Mouse (Mus musculus) layer of hippocampus, postnatal 36 days (tissue): ENCODE data around the gene Crispld2. TPM values are rescaled to one million over a fixed set of nuclear protein-coding genes. Genes with fewer than 3 reads are reported as not detected.
A peak's percentile ranks its signal among the peaks of the same experiment; 100 is the strongest.

Experiments used
- DNase-seq, 2 experiments: peaks; one replicate each; pipeline ENCODE4 v3.0.0; 2022
- total RNA-seq, 2 experiments: library from RNA; stranded (reverse); gene quantifications; 2 replicates each; pipeline ENCODE4 v1.2.3; 2021

Crispld2 gene
- total RNA-seq, 2 experiments from 2014 or later = 1.6 to 2.0 TPM

DNA sequence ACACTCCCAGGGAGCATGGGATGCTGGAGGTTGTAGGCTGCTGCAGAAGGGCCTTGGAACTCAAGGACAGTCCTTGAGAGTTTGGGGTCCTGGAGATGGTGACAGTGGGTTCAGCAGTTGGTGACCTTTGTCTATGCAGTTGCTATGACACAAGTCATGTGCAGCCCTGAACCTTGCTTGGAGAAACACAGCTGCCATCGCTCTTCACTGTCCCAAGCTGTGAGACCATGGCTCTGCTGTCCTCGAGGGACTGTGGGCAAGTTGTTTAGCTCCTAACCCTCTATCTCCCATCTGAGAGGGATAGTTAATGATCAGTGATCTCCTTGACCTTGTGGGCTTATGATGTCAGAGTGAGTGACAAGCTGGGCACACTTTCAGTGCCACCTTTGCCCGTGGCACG is 44.3 kb downstream of the Crispld2 start:
- DNase-seq = no peak

DNA sequence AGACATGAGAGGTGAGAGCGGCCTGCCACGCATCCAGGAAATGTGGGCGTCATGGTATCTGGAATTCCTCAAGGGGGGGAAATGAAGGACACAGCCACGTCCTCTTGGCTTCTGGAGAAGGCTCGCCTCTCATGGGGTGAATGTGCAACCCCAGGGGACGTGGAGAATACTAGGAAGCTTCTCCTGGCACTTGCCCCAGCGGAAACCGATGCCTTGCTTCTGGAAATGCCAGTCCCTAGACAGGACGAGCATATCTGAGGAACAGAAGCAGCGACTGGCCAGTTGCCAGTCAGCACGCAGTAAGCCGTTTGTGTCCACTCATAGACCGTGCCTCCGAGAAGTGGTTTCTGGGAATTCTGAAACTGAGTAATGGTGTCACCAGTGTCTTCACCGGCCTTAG is 45.0 kb downstream of the Crispld2 start:
- DNase-seq = no peak

DNA sequence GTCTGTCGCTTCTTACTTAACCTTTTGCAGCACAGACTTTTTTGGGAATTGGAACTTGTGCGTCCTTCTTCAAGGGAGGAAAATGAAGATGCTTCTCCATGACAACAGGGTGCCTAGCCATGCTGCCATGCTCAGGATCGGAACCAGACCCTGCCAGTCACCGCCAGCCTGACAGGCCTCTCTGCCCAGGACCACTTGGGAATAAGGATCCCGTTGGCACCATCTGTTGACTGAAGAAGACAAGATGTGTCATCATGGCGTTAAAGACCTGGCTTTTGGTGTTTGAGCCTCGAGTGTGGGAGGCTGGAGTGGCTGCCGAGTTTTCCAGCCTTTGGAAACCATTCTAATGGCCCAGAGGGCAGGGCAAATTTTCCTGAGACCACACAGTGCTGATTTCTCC is 45.4 kb downstream of the Crispld2 start:
- DNase-seq = no peak

DNA sequence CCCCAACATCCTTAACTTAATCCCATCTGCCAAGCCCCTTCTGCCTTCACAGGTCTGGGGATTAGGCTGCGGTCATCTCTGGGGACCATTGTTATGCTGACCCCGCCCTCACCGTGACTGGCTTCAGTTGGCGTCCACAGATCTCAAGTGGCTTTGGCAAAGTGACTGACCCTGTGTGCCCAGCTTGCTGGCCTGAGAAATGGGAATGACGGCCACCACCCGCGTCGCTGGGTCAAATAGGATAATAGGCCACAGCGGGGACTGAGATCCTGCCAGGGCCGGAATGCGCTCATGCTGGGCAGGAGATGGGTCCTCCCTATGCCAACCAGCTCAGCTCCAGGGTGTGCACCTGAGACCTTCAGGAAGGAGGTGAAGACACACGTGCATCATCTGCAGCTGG is 46.5 kb downstream of the Crispld2 start:
- no peak for DNase-seq

DNA sequence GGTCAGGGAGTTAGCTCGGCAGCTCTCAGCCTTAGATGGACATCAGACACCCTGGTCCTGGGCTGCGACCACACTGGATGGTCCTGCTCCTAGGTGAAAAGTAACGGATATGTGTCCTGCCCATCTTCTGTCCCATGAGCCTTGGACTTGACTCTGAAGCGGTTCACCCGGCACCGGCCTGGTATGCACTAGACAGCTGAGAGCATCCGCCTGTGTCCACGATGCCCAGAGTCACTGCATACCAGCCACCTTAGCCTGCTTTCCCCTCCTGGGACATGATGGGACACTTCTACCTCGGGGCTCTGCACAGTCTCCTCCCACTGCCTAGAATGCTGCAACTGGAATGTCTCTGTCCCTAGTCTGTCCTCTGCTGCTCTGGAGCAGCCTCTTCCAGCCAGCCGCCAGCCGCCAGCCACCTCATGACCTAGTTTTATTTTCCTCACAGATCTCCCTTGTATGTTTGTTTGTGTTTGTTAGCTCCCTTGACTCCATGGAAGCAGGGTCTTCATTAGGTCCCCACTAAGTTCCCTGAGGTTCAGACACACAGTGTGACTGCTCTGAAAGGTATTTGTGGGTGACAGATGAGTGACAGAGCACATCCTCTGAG is 47.2 kb downstream of the Crispld2 start:
- DNase-seq = no peak

DNA sequence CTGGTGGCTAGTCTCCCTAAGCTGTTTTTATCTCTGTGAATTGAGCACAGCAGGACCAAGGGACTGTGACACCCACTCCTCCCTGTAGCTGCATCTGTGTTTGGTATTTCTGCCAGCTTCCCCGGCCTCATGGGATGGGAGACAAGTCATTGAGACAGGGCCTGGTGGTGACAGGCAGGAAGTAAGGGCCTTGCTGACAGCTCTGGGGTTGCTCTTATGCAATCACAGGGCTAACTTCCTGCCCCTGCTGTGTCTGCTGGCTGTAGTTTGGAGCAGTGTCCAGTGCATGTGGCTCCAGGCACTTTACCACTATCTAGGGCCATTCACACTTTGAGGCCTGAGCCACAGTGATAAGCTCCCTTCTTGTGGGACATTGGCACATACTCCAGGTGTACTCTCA is 48.6 kb downstream of the Crispld2 start:
- peak; percentile 35 to 38 for DNase-seq

DNA sequence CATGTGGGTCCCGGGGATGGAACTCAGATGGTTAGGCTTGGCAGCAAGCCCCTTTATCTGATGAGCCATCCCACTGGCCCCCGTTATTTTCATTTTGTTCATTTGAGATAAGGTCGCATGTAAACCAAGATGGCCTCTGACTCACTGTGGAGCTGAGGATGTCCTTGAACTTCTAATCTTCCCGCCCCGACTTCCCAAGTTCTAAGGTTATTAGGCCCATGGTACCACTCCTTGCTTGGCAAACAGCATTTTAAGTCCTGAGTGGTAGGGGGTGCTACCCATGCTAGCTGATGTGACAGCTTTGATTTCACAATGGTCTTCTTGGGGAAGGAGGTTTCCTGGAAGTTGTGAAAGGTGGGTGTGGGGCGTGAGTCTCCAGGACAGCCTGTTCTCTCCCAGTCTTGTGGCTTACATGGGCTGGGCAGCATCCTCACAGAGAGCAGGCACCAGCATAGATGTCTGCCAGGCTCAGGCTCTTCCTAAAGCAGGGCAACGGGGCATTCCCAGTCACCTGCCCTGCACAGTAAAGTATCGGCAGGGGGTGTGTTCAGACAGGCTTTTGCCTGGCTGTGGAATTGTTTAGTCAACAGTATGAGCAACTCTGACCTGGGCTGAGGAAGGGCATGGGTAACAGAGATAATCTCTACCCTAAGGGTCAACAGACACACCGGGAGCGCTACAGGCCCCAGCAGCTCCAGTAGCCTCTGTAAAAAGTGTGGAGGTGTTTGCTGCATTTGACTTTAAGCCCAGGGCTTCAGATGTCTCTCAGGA is 50.5 kb downstream of the Crispld2 start:
- no peak for DNase-seq

DNA sequence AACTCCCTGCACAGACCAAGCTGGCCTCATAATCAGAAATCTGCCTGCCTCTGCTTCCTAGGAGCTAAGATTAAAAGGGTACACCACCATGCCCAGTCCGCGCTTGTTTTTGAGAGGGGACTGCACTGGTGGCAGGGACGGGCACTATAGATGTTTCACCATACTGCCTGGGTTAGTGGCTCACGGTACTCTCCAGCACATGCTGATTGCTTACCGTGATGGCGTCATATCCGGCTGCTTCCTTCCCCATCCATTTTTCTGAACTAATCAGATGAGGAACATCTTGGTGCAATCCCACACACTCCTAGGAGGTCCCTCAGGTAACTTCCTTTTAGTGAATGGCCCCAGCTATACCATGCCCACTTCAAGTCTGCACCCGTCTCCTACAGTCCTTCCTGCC is 52.7 kb downstream of the Crispld2 start:
- no peak for DNase-seq

DNA sequence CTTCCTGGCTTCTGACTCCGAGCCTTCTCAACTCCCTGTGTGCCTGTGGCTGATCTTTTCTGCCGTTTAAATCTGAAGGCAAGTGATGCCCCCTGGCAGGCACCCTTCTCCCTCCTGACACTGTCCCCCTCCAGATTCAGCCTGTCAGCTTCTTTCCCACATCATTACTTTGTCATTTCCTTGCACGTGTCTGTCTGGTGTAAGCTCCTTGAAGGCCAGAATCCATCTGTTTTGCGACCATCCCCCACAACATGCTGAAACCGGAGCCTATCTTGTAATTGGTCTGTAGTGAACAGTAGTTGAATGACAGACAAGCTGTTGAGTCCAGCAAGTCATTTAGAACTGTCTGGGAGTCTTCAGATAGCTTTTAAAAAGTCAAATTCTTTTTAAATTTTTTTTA is 53.2 kb downstream of the Crispld2 start:
- no peak for DNase-seq

DNA sequence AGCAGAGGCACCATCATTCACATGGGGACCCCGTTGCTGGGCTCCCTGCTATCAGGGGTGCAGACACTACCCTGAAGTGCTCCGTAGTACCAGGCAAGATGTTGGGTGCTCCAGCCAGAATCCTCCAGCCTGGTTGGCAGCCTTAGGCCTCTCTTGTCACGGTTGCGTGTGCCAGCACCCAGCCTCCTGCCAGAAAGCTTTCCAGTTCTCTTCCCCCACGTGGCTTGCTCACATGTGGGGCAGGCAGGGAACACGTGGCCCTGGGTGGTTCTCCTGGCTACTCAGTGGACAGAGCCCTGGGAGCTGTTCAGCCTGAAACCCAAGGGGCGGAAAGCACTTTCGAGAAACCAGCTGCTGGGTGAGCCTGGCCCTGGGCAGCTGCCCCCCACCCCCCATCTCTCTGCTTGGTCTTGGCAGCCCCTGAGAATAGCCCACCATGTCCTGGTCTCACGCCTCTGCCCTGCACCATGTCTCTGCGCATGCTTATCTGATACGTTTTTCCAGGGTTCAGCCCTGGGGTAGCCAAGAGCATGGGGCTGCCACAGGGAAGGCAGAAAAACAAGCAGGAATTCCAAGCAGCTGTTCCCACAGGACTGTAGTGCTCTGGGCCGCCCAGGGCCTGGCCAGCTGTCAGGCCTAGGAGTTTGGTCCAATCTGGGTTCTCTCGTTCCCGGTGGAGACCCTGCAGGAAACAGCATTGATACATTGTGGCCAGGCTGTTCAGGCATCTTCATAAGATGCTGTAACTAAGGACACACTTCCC is 54.2 kb downstream of the Crispld2 start:
- DNase-seq = peak; percentile 81 to 84

DNA sequence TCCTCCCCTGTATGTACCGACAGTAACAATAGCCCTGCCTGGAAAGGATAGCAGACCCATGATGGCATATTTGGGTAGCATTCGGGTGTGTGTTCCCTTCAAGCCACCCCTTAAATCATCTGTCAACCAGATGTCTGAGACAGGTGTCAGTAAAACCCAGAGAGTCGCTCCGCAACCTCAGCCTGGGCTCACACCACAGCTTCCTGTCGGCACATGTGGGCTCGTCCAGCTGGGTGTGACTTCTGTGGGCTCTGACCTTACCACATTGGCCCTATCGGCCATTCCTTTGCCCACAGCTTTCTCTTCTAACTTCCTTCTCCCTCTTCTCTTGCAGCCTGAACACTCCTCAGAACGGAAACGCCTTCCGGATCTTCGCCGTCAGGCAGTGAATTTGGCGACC is 57.7 kb downstream of the Crispld2 start:
- DNase-seq = no peak

DNA sequence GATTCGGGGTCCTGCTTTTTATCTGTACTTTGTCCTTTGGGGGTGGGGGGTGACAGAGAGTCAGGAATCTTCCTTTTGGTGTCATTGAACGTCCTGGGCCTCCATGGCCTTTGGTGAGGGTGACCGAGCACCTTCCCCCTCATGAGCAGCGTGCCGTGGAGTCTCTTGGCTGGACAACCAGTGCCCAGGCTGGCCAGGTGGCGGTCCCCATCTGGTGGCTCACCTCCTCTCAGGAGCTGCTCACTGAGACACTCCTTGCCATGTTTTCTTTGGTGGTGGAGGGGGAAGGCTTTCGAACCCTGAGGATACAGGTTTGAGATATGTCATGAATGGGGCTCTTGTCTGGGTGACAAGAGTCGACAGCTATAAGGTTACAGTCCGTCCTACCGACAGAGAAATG is 58.1 kb downstream of the Crispld2 start:
- no peak for DNase-seq

DNA sequence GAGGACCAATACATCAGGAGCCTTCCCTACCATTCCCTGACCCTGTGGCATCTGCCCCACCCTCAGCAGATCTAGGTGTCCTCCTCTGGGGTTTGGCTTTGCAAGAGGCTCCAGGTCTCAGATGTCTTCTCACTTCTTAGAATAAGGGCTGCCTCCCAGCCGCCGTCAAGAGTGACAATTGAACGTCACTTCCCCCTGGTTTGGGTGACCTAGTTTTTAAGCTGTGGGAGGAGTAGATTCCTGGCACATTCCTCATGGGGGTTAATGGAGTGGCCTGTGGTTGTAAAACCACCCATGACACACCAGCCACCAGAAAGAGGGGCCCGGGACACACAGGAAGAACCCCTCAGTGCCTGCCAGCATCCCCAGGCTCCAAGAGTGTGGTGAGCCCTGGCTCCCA is 58.8 kb downstream of the Crispld2 start:
- DNase-seq = no peak

DNA sequence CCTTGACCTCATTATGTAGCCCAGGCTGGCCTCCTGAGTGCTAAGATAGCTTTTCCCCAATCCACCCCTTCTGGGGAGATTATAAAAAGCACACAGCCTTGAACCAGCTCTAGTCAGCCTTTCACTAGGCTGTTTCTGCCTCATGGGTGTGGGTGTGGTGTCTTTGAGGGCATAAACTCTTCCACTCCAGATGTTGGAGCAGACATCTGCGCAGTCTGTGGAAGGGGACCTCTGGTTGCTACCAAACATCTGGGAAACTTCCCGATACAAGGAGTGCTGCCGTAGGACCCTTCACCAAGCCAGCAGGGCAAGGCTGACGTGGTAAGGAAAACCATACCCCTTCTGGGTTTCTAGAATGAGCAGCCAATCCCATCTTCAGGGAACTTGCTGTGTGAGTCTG is 59.7 kb downstream of the Crispld2 start:
- no peak for DNase-seq

DNA sequence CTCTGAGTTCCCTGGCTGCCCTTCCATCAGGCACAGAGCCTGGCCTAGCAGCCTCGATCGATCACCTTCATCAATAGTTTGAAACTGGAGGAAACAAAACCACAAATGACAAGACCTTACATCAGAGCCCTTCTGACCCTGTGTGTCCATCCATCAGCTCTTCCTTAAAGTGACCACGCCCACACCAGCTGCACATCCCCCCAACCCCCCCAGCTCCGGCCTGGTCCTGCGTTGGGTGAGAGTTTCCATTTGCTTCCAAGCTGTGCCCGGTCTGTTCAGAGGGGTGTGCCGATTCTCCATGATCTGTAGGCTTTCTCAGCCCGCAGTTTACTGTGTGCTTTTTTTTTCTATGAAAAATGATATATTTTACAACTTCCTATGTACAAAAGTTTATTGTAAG is 60.1 kb downstream of the Crispld2 start:
- no peak for DNase-seq

DNA sequence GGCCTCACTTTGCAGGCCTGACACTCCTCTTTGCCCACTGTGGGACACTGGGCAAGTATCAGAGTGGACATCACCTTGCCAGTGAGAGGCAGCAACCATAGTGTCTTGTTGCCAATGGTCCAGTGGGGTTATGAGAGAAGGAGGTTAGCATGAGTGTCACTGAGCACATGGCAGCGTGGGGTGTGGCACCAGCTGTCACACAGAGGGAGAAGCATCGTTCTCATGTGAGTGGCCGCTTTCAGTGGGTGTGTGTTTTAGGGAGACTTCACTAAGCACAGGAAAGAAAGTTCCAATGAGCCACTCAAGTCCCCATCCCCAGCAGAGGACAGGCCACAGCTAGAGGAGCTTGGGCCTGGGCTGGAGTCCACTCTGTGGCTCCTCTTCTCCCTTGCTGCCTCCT is 62.6 kb downstream of the Crispld2 start:
- DNase-seq = no peak

DNA sequence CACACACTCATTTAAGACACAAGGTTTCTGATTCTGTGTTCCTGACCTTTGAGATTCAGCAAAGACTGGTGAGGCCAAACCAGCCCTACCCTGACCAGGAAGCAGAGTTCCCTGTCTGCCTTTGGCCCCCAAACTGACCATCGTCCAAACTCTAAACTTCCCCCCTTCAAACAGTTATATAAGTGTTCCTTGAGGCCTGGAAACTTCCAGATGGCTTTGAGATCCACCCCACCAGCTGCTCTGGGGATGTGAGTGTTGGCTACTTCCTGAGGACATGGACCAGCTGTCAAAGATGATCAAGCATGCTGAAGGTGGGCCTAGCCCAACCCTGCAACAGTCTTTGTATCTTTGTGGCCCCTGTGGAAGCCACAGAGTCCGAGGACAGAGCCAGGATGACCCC is 64.8 kb downstream of the Crispld2 start:
- no peak for DNase-seq

DNA sequence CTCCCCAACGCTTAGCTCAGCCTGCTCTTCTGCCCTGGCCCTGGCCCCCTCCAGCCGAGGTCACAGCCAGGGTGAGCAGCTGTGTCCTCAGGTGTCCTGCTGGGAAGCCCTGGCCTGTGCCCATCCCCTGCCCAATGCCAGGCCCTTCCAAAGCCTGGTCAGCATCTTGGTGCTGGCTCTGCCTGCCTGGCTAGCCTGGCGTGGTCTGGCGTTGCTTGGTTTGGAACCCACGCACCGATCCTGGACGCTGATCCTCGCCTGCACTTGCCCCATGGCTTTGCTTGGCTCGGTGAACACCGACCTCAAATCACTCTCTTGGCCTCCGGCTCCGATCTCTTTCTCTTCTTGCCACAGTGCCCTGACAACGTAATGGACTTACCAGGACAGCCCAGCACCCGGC is 70.5 kb downstream of the Crispld2 start:
- DNase-seq = no peak

DNA sequence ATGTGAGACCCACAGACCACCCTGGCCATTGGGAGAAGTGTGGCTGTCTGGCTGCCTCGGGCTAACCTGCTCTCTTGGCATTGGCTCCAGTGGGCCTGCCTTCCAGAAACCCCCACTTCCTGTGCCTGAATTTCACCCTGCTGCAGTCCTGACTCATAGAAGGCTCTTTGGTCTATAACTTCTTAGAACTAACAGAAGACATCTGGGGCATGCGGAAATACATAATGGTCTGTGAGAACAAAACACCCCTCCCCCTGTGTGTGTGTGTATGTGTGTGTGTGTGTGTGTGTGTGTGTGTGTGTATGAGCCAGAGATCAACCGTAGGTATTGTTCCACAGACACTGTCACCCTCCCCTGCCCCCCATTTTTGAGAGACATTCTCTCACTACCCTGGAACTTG is 71.1 kb downstream of the Crispld2 start:
- DNase-seq = no peak

DNA sequence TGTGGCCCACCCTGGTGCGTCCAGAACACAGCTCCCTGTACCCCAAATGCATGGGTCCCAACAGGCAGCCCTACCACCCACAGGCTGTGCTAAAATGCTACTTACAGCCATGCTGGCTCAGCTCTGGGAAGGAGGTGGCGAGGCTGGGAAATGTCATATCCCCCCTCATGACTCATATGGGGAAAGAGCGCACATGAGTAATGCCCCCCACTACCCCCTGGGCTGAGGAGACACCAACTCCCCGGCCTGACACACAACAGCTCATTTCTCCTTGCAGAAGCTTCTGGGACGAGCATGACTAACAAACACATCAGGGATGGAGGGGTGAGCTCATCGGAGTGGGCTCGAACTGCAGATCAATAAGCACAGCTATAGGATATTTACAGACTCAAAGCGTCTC is 73.4 kb downstream of the Crispld2 start:
- DNase-seq = no peak

DNA sequence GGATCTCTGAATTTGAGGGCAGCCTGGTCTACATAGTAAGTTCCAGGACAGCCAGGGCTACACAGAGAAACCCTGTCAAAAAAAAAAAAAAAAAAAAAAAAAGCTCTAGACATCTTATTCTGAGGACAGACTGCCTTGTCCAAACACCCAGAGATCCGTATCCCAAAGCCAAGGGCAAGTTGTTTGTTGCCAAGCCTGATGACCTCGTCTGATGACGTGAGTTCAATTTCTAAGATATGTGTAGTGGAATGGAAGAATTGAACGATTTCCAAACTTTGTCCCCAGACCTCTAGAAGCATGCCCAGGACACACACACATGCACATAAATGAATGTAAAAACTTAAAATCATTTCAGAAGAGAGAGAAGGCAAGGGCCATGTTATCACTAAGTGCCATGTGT is 74.0 kb downstream of the Crispld2 start:
- DNase-seq = no peak

DNA sequence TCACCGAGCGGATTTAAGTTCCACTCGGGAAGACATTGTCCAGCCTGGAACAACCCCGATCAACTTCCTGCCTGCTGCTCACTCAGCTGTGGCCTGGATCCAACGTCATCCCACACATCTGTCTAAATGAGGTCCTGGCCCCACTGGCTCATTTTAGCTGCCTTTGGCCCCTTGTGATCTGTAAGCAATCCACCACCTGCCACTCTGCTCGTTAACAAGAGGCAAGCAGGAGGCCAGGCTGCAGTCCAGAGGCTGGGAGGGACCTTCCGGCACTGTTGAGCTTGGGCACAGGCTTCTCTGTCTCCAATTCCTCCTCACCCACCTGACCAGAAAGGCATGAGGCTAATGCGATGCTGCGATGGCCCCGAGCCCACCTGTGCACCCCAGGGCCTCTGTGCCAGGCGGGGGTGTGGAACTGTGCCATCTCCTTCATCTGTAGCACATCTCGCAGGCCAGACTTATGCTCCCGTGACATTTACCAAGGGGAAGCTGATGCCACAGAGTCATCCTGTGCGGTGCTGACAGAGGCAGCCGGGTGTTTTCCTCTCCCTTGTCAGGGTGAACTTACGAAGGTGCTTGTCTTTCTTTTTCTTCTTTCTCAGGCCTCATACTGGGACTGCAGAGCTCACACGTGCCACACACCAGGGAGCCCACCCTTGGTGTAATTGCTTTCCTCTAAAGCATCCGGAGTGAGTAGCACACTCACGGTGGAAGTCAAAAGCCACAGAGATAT is 75.9 kb downstream of the Crispld2 start:
- DNase-seq = no peak

DNA sequence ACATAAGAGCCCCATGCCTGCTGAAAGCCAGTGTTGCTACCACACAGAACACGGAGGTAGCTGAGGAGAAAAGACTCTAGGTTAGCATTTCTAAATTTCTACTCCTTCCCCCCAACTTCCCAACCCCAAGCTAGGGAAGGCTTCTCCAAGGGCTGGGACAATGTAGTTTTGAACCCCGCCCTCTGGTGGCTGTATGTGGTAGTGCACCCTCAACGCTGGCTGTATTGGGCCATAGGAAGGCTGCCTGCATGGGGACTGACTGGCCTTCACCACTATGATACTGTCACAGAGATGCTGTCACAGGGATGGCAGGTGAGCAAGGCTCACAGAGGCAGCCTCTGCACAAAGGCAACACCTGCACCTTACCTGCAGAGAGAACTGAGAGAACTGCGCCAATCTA is 79.4 kb downstream of the Crispld2 start:
- DNase-seq = peak; percentile 77 to 78
